Mouse (Mus musculus) left cerebral cortex, adult 18-20 months (tissue): ENCODE results near the gene Dok3. TPM values are rescaled to one million over a fixed set of nuclear protein-coding genes. Genes with fewer than 3 reads are reported as not detected.
A peak's percentile ranks its signal among the peaks of the same experiment; 100 is the strongest.
"Not testable (repeated sequence)": the region's sequence is repeated elsewhere in the genome, so short reads cannot be mapped to it uniquely, and the experiment has no call there.

ENCODE experiments used
- DNase-seq, 2 experiments: peaks; one replicate each; pipeline ENCODE4 v3.0.0; 2021 to 2022; ENCODE audit warnings: low spot score in 2 of 2, mixed read lengths in 1 of 2
- long read RNA-seq, 2 experiments: library from polyadenylated mRNA; stranded (forward); transcript quantifications; one replicate each; pipeline ENCODE4 v2.0.0; 2021
- total RNA-seq, 2 experiments: library from RNA; stranded (reverse); gene quantifications; 2 replicates each; pipeline ENCODE4 v1.2.3; 2021

The Dok3 gene
- 10 to 100 TPM in 1 of 2 experiments, 1 to 10 TPM in 1; 9.1 to 12.2 TPM for total RNA-seq
- long read RNA-seq, experiment 1, partial matches to known transcripts = 2 of 7 reads
- long read RNA-seq, experiment 1, other reads (novel, unspliced or antisense) = 2 of 7 reads
- long read RNA-seq, experiment 2, partial matches to known transcripts = 1 of 5 reads
- long read RNA-seq, experiment 2, other reads (novel, unspliced or antisense) = 0 of 5 reads

DNA sequence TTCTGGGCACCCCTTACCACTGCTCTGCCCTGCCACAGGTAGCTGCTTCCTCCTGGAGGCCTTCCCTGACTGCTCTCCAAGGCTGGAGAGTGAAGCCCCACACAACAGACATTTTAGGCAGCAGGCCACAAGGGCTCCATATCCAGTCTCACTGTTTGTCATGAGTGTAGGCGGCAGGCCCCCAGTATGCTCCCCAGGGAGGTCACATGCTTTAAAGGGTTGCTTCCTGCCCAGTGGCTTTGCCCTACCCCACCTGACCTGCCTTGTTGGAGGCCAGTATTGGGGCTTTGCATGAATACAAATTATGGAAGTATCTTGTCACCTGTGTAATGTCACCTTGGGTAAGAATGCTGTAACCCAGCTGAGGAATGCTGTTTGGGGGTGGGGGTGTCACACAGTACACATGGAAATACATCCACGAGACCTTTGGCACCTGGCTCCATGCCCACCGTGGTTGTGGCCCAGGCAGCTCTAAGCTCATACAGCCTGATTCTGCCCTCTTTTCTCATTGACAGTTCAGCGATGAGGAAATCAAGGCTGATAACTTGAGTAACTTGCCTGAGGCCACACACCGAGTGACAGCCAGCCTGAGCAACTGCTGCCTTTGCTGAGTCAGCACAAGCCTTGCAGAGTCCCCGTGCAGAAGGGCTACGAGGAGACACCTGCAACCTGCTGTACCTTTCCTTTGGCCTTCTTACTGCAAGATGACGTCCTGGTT lies at the start of gene Dok3:
Gene Dok3, minus strand, starts transcription at position 99 of the 718 bp plus-strand sequence.
- DNase-seq = no peak

DNA sequence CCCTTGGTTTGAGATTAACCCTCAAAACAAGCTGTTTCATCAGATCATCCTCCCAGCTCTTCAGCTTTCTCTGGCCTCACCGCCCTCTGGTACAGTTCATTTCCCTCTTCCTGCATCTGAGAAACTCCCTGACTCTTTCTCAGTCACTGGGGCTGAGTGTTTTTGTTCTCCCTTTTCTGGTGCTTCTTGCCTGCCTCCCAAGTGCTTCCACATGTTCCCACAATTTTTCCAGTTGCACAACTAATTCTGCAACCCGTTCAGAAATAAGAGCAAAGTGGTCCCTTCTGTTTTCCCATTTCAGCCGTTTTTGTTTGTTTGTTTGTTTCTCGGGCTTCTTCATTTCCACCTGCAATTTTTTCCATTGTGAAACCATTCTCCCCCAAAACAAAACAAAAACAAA lies 49.0 kb upstream of the Dok3 start:
- DNase-seq = no peak

DNA sequence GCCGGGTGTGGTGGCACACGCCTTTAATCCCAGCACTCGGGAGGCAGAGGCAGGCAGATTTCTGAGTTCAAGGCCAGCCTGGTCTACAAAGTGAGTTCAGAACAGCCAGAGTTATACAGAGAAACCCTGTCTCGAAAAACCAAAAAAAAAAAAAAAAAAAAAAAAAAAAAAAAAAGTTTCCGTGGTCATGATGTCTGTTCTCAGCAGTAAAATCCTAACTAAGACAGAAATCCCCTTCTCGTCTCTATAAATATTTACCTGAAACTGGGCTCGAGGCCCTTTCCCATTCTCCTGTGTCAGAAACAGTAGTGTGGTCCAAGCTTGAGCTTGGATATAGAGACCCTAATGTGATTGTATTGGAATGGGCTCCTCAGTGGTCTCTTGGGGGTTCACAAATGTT lies 47.8 kb upstream of the Dok3 start:
- DNase-seq = not testable (repeated sequence)

DNA sequence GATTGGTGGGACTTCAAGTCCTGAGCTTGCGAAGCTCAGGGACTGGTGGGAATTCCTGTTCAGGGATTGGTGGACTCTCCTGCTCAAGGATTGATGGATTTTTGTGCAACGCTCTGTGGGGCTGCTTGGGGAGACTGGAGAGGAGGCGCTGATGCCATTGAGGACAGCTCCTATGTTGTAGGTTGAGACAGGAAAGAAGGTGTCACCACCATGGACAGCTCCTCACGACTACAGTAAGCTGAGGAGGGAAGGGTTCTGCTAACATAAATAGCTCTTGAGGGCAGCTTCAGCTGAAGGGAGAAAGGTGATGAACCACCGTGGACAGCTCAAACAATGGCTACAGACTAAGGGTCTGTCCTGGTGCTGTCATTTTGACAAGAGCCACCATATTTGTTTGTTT lies 46.8 kb upstream of the Dok3 start:
- no peak for DNase-seq

DNA sequence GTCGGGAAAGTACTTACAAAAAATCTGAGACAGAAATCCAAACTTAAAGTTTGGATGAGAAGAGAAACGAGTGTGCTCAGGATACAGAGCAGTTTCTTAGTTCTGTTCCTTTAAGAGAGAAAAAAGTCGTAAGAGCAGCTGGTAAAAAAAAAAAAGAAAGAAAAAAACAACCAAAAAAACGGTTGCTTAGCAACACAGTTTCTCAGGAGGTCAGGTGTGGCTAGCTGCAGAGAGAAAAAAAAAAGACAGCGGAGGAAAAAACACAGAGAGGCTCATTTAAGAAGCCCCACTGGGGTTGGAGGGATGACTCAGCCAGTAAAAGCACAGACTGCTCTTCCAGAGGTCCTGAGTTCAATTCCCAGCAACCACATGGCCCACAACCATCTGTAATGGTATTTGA lies 45.2 kb upstream of the Dok3 start:
- no peak for DNase-seq

DNA sequence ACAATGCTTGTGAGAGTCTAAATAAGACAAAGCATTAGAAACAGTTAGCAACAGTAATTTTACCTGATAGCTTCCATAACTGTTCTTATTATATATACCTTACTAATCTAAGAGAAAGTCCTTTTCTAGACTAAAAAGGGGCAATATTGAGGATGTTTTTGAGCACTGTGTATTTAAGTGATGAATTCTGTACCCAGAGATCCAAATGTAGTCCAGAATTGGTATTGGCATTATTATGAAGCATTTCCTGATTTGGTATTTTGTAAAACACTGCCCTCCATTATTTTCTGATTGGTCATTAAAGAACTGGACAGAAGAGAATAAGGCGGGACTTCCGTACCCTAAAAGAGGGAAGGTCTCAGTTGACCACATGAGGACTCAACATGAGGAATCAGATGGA lies 44.3 kb upstream of the Dok3 start, which contains the start of gene Tmed9:
Gene Tmed9, plus strand, starts transcription at position 301 of the 400 bp plus-strand sequence.
- DNase-seq = no peak

DNA sequence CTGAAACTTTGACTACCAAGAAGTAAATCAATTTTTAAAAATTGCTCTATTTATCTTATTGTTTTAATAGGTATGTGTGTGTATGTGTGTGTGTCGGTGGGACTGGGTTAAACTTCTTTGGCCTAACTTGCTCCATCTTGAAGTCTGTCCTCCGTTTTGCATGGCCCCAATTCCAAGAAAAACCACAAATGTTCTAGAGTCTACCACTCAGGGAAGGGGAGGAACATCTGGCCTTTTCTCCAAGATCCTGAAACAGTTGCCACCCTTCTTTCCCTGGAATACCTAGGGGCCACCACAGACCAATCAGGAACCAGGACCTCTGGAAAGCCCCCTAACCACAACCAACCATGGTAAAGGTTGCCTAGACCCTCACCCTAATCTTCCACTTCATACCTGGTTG lies 42.9 kb upstream of the Dok3 start:
- no peak for DNase-seq

DNA sequence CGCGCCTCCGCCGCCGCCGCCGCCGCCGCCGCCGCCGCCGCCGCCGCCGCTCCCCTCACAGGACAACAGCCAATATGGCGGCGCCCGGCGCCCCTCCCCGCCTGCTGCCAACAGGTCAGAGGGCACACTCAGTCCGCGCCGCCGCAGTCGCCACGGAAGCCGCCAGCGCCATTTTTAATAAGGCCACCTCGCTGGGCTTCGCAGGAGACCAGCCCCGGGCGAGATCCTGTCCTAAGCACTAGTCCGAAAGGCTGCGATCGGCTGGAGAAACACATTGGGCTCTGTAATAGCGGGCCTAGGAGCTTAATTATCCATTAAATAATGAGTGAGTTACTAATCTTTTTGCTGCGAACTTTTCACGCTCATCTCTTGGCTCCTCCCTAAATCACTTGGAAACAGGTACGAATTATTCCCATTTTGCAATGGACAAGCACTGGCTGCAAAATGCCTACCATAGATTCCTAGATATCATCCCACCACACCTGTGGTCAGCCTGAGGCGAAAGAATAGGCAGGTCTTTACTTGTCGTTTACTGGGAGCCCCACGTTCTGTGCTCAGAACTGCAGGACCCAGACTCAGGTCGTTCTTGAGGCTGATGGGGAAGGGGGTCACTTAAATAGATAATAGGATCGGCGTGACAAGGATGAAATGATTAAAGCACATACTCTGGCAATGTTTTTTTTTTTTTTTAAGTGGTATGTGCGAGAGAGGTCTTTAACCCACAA lies 42.1 kb upstream of the Dok3 start, which contains the start of gene Fam193b:
Gene Fam193b, minus strand, starts transcription at position 94 of the 725 bp plus-strand sequence.
- peak; percentile 93 to 95 for DNase-seq

DNA sequence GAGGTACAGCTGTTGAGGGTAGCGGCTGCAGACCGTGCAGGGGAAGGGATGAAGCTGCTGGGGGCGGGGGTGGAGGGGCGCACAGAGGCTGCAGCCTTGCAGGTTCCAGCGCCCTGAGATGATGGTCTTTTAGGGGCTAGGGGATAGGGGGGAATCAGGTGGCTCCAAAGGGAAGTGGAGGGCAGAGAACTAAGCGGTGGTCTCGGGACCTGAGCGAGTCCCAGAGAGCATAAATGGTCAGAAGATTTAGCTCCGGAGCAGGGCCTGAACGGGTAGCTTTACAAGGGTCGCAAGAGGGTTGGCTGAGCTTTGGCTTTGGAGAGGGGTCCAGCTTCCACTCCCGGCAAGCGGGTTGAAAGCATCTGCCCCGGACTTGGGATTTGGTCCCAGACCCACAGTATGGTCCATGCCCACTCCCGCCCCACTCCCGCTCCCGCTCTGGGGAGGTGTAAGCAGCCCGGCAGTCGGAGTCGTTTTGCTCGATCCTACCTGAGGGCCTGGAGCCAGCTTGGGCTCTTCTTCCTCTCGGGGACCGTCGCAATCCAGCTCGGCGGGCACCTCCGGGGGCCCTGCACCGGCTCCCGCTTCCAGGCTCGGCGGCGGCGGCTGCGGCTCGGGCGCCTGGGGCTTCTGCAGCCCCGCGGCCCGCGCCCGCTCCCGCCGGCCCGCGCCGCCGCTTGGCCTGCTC lies 41.3 kb upstream of the Dok3 start:
- peak in 1 of 2 experiments; percentile 31 for DNase-seq

DNA sequence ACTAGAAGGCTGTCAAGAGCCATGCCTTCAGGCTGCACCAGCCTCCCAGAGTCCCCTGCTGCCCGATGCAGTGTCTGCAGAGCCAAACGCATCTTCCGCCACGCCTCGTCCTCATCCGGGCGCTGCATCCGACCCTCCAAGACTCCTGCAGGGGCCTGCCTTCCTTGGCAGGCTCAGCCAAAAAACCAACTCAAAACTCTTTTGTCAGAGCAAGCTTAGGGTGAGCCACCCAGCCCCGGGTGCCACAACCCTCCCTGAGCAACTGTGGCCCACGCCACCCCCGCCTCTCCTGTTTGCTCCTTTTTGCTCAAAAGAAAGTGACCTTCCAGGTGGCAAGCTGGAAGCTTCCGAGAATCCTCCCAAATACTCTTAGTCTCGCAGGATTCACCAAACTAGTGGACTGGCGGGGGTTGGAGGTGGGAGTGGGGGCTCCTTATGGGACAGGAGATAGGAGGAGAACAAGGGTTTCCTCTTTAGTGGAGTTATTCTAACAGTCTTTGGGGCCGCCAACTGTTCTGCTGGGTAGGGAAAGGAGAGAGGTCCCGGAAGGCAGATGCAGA lies 40.7 kb upstream of the Dok3 start:
- no peak for DNase-seq

DNA sequence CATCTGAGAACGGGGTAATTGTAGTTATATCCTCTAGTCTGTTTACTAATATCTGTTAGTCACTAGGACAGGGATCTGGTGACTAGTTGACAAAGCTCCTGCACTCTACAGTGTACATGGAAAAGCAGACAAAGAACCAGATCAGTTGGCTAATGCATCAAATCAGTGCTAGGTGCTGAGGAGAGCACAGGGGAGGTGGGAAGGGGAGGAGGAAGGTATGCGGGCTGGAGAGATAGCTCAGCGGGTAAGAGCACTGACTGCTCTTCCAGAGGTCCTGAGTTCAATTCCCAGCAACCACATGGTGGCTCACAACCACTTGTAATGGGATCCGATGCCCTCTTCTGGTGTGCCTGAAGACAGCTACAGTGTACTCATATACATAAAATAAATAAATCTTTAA lies 39.4 kb upstream of the Dok3 start:
- DNase-seq = not testable (repeated sequence)

DNA sequence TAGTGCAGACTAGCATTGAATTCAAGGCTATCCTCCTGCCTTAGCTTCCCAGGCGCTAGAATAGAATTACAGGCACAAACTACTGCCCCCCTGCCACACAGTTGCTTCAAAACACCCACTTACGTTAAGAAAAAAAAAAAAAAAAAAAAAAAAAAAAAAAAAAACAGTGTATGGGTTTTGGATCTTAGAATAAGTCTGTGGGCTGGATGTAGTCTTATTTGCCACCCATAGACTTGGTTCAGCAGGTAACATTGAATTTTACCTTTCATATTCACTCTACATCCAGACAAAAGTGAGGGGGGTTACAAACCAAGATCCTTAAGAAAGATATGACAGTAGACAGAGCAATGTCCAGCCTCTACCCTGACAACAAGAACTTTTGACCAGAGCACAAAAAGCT lies 38.9 kb upstream of the Dok3 start:
- DNase-seq = no peak

DNA sequence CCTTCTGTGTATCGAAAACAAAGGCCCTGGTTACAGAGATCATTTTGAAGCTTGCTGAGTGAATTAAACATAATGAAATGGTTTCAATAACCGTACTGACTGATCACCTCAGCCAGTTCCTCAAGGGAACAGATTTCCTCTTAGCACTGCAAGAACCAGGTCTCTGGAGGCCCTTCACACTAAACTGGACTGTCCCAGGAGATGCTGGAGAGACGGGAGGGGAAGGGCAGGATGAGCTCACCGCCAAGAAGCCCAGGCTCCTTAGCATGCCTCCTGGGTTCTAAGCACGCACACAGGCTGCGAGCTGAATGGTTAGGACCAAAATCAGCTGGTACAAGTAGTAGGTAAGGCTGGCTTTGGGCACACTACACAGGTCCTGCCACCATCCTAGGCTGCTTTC lies 37.9 kb upstream of the Dok3 start:
- DNase-seq = no peak

DNA sequence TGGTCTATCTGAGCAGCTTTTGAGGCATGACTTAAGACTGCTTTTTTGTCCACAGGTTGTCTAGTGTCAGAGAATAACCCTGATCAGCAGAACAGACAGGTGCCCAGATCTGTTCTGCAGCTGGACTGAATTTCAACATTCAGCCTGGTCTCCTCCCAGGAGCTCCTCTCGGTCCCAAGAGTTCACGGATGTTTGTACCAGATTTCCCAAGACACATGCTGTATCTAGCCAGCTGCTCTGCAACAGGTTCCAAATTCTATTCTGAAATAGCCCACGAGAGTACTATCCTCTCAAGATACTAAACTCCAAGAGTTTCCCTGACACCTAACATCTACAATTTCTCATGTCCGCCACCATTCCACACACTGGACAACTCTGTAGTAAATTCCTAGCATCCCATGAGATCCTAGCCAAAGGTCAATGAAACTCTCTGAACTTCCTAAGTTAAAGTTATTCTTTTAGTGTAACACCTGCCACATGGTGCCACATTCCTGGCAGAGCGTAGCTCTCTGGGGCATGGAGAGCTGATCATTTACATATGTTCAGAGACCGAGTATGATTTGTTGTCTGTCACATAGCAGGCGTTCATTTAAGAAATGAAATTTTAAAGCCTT lies 34.3 kb upstream of the Dok3 start:
- DNase-seq = no peak

DNA sequence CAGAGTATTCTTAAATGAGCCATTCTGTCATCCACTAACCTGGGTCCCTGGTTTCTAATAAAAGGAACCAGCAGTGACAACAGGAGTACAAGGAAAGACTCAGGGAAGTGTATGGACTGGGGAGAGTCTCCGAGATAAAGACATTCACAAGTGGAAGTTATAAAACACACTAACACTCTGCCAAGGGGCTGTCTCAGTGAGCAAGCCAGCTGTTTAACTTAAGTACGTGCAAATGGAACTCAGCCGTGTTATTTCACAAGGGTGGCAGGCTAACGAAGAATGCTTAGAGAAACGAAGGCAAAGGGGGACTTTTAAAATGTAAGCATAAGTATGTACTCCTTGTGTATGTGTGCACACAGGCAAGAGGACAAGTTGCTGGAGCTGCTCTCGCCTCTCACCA lies 28.4 kb upstream of the Dok3 start:
- no peak for DNase-seq

DNA sequence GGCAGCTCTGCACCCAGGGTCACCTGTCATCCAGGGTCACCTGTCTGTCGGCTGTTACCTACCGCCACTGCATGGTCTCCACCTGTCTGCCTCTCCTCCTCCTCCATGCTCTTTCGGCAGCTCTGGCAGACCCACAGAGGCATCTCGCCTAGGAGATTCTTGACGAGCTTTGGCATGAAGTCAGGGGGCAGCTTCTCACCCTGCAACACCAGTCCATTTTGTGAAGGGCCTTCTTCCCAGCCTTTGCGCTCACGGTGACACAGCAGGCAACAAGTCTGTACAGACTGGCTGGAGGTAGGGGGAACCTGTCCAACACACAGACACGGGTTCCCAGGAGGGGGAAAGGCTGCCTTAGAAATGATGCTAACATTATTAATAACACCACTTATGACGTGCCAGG lies 26.8 kb upstream of the Dok3 start:
- DNase-seq = no peak

DNA sequence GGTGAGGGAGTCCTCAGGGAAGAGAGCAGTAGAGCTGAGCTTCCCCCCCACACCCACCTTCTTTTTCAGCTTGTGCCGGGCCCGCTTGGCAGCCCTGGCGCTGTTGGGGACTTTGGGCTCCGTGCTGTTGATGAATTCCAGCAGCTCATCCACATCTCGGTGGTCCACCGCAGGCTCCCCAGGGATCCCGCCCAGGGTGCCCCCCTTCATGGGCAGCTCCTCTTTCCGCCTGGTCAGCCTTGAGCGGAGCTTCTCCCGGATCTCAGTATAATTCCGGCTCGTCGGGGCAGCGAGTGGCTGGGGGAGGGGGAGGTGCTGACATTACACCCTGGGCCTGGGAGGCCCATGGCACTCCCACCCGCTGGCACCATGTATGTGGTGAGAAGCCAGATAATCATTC lies 20.0 kb upstream of the Dok3 start:
- DNase-seq = no peak

DNA sequence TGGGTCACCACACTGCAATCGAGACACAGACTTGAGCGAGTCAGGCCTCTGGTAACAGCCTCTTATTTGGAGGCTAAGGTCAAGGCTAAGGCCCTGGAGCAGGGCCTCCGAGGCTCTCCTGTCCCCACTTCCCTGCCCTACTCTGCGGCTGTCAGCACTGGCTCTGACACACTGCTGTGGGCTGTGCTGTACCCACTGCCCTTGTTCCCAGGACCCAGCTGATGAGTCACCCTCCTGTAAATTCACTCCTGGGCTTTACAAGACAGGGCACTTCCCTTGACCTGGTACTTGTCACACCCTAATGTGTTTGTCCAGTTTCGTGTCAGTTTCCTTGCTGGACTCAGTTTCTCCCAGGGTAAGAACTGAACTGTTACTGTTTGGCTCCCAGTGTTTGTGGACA lies 19.3 kb upstream of the Dok3 start:
- DNase-seq = no peak

DNA sequence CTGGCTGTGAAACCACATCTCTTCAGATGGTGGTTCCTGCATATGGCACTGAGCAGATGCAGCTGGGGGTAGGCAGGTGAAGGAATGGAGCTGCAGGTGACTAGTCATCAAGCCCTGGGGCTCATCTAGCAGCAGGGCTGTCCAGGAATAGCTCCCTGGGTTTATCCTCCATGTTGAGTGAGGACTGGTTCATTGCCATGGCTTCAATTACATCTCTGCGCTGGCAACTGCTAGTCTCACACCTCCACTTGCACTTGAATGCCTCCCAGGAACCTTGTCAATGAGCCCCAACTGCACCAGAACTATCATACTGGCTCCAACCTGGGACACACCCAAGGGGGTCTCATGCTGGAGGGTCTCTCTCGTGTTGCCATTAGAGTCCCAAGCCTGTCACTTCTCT lies 18.8 kb upstream of the Dok3 start:
- DNase-seq = no peak

DNA sequence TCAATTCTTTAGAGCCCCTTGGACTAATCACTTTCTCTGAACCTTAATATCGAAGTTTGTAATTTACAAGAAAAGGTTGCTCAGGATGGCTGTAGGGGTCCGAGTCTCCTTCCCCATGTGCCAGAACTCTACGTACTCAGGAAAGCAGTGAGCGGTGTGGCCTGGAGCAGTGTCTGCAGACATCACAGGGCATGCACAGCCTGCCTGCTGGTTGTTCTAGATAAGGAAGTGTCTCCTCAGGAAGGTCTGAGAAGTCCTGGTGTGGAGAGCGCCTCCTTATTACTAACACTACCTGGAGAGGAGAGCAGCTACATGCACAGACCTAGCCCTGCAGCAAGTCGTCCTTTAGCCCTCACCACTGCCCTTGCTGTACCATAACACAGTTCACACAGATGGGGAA lies 15.7 kb upstream of the Dok3 start:
- no peak for DNase-seq

DNA sequence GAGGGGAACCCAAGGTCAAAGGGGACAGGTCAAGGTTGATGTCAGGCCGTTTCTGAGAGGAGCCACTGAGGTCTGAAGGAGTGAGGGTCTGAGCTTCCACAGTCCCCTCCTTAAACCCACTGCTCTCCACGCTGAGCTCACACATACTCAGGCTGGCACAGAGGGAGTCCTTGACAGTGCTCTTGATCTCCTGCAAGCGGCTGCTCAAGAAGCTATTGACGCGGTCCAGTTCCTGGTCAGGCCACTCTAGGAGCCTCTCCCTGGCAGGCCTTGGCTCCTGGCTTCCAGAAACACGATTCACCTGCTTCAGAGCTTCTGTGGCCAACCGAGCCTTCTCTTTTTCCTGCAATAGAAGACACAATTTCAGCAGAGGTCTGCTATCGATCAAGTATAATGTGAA lies 14.4 kb upstream of the Dok3 start:
- no peak for DNase-seq
